Mouse (Mus musculus) heart, postnatal 4 days (tissue): ENCODE measurements at regions not wholly inside any gene's neighbourhood (a gene's known extent, or its start where the extent isn't known, plus 50 kb on each side); places are given as distances from the start of the nearest gene placed in this dataset.
"Not testable (repeated sequence)": the region's sequence is repeated elsewhere in the genome, so short reads cannot be mapped to it uniquely, and the experiment has no call there.

ENCODE experiments used
- DNase-seq: peaks from one replicate; pipeline ENCODE4 v3.0.0; 2021

- DNase-seq: peak; percentile 33
Measured at GRCm38 (mm10) chr12:21680026-21680425, 262.6 kb upstream of the Ywhaq start.

GRCm38 (mm10) chr12:21649381-21649780, 231.9 kb upstream of the Ywhaq start:
- DNase-seq: not testable (repeated sequence)

DNA sequence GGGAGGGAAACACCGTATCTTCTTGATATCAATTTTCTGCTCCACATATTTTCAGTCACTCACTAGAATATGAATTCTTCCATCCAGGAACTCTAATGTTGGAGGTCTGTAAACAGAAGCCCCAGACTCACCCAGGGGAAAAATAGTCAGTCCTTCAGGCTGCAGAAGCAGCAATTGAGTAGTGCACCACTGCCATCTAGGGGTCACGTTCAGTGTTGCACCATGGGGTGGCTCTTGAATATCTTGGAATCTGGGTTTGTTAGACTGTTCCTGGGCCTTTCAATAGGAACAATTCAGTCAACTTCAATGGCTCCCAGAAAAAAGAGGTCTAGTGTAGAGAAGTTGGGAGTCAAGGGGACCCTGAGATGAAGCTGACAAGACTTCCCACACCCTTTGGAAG, 196.3 kb upstream of the Ywhaq start:
- peak; percentile 73 for DNase-seq

DNA sequence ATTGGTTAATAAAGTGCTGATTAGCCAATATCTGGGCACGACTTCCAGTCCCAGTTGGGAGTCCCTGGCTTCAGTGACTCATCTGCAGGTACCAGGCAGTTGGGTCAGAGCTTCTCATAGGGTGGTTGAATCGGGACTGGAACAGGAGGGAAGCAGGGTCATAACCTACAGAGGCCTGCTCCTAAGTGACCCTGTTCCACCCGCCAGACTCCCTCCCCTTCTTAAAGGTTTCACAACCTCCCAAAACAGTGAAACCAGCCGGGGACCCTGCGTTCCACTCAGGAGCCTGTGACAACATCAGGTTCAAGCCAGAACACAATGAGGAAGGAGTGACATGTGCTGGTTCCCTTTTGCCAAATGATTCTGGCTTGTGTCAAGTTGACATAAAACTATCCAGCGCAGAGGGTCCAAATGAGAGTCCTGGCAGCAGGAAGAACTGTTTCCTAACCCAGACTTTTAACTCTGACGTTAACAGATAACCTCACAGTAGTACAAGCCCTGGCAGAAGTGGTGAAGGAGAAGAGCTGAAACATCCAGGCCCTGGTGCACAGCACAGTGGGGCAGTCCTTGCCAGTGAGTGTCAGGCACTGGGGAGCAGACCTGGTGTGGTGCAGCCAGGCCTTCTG, 151.1 kb upstream of the Ywhaq start:
- DNase-seq: no peak

GRCm38 (mm10) chr12:21543962-21544361, 126.5 kb upstream of the Ywhaq start:
- DNase-seq: not testable (repeated sequence)

GRCm38 (mm10) chr12:21543153-21543894, 125.9 kb upstream of the Ywhaq start:
- DNase-seq: peak; percentile 76

DNA sequence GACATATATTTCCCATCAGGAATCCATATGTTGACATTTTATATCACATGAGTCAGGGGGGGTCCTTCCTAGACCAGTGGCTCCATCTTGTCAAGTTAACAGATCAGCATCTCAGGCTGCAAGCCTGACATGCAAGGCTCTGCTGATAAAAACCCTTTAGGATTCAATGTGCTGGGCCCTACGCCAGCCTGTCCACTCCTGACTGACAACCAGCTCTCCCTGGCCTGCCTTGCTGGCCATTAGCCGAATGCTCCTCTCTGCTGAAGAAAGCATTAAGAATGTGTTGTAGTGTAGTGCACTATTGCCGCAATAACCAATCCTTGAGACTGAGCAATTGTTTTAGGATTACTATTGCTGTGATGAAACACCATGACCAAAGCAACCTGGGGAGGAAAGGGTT, 114.3 kb upstream of the Ywhaq start:
- peak; percentile 31 for DNase-seq

- DNase-seq: not testable (repeated sequence)
Measured at GRCm38 (mm10) chr12:21529367-21529766, 111.9 kb upstream of the Ywhaq start.

DNA sequence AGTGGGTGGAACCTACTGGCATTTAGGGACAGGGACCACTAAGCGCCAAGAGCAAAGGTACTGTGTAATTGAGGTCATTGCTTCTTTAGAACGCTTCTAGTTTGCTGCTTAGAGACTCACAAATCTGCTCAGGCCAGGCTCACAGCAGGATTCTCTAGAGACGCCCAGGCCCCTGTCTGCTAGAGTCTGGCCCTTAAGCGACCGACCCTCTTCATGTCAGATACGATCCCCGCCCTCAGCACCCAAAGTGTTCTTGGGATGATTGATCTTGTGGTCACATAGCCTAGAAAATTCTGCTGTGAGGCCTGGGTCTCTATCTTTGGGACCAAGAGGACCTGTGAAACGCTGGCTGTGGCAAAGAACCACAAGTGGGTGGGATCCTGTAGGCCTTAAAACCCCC, 109.9 kb upstream of the Ywhaq start:
- not testable (repeated sequence) for DNase-seq

- DNase-seq: not testable (repeated sequence)
Measured at GRCm38 (mm10) chr12:21526906-21527305, 109.5 kb upstream of the Ywhaq start.

GRCm38 (mm10) chr12:21525567-21525966, 108.1 kb upstream of the Ywhaq start:
- DNase-seq: not testable (repeated sequence)

DNA sequence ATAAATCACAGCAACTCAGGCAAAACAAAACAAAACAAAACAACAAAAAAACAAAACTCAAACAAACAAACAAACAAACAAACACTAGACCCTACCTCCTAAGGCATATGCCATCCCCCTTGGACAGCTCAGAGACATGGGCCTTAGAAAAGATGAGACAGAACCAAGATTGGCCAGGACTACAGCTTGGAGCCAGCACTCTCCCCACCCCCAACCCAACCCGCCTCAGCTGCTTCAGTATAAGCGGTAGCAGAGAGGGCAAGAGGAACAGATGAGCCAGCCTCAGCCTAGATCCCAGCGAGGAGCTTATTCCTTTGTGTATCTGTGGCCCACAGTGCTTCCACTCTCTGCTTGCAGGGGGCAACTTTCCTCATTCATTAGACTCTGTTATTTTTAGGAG, 105.2 kb upstream of the Ywhaq start:
- no peak for DNase-seq

- no peak for DNase-seq
Measured at GRCm38 (mm10) chr12:21519058-21519457, 101.6 kb upstream of the Ywhaq start.

- DNase-seq: no peak
Measured at GRCm38 (mm10) chr12:21512736-21513135, 95.3 kb upstream of the Ywhaq start.

GRCm38 (mm10) chr12:21511043-21511665, 93.7 kb upstream of the Ywhaq start:
- no peak for DNase-seq

DNA sequence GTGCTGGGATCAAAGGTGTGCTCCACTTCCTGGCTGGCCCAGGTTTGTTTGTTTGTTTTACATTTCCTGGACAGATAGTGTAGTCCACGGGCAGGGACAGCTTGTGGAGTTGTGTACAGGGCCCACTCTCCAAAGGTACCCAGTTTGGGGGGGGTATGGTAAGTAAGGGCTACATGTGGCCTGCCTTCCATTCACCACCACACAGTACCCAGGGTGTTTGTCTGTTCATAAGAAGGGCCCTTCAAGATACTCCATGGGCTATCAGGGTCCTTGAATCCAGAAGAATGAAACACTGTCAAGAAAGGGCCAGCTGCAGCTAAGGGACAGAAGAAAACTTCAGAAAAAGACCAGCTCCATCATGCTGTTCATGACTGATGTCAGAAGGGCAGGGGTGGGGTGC, 89.6 kb upstream of the Ywhaq start:
- no peak for DNase-seq

GRCm38 (mm10) chr12:21505731-21506368, 88.4 kb upstream of the Ywhaq start:
- DNase-seq: no peak

DNA sequence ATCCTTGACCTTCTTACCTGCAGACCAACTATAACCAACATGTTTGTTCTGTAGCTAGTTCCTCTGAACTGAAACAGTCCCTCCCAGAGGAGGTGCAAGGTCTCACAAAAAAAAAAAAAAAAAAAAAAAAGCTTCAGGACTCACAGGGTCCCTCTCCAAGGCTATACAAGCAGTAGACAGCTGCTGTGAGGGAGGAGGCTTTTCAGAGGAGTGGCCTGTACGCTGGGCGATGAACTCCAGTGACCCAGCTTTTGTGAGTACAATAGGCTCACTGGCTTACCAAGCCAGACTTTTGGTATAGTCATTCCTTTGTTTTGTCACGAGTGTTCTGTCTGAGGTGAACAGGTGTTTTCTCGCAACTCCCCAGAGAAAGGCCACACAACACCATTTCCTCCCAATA, 85.8 kb upstream of the Ywhaq start:
- no peak for DNase-seq

DNA sequence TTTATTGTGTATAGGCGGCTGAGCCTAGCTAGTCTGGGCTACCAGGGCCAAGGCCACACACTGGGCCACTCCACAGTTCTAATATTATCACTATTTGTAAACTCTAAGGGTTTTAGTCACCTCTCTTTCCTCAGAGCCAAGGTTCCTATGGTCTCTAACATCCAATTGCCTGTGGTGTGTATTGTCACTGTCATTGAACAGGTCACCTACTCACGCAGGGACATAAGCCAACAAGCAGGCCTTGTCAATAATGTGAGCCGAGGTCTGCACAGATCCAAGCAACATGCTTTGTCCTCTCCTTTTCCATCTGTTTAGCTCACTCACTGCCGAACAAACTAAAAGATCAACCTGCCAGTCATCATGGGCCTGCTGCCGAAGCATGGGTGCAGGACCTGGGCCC, 79.5 kb upstream of the Ywhaq start:
- no peak for DNase-seq

- DNase-seq: no peak
Measured at GRCm38 (mm10) chr12:21495511-21495910, 78.1 kb upstream of the Ywhaq start.

DNA sequence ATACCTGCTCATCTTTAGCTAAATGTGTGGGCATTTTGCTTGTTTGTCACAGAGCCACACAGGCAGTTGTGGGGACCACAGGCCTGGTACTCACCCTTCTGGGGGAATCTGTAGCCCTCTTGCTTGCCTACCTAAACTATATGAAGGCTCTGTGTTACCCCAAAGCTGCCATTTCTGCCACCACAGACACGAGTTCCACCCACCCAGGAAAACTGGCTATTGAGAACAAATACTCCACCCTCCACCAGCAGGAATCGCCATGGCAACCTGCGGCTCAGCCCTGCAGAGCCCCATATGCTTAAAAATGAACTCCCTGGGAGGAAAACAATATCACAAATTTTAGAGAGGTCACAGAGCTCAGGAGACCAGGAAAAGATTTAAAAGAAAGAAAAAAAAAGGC, 76.0 kb upstream of the Ywhaq start:
- no peak for DNase-seq

GRCm38 (mm10) chr12:21492549-21493291, 75.3 kb upstream of the Ywhaq start:
- no peak for DNase-seq

GRCm38 (mm10) chr12:21481644-21482043, 64.2 kb upstream of the Ywhaq start:
- DNase-seq: no peak
